Mouse (Mus musculus): ENCODE measurements around the gene 4930522H14Rik.

DNA sequence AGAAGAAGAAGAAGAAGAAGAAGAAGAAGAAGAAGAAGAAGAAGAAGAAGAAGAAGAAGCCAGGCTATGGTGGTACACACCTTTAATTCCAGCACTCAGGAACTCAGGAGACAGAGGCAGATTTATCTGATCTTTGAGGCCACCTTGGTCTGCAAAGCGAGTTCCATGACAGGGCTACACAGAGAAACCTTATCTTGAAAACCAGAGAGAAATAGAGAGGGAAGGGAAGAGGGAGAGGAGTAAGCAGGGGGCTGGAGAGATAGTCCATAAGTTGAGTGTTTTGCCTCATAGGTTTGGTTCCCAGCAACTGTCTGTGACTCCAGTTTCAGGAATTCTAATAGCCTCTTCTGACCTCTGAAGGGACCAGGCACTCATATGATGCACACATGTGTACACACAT, 42.3 kb downstream of the 4930522H14Rik start:
- TF ChIP-seq CTCF (IDR thresholded peaks at IDR 0.05; ENCODE audit: low read depth, low read length) (no peak), POLR2A (IDR thresholded peaks at IDR 0.05; ENCODE audit: borderline replicate concordance, low read depth, low read length) (no peak)
